Mouse (Mus musculus) CH12.LX (cell line): ENCODE data around the gene Arvcf. TPM values are rescaled to one million over a fixed set of nuclear protein-coding genes. Genes with fewer than 3 reads are reported as not detected.

ENCODE experiments used
- DNase-seq: peaks from one replicate; pipeline ENCODE4 v3.0.0-alpha.2; 2013; ENCODE audit errors: extremely low read depth
- H3K27ac ChIP-seq: 2 replicates; pipeline ENCODE4 v1.5.1; 2012; ENCODE audit warnings: low read depth, mild to moderate bottlenecking, control low read depth, moderate library complexity; ENCODE audit not compliant: insufficient read depth
- H3K27me3 ChIP-seq: replicated peaks from 2 replicates; pipeline ENCODE3; 2012; ENCODE audit warnings: inconsistent platforms
- H3K36me3 ChIP-seq, 2 experiments: replicated peaks in 1 of 2; 2 replicates each; pipeline versions ENCODE3 to v1.6.1; 2012; ENCODE audit warnings: inconsistent platforms in 1 of 2, low read length in 1 of 2, mild to moderate bottlenecking in 1 of 2, mixed read lengths in 1 of 2, moderate library complexity in 1 of 2; ENCODE audit not compliant: control insufficient read depth in 1 of 2, insufficient read depth in 1 of 2
- H3K4me1 ChIP-seq, 2 experiments: 2 replicates each; pipeline ENCODE4 v1.6.1; 2012; ENCODE audit warnings: inconsistent platforms in 1 of 2, moderate library complexity in 1 of 2; ENCODE audit not compliant: insufficient read depth in 2 of 2, control insufficient read depth in 1 of 2
- H3K4me2 ChIP-seq: 2 replicates; pipeline ENCODE4 v1.6.1; 2012; ENCODE audit warnings: low read depth, mild to moderate bottlenecking, control low read depth; ENCODE audit not compliant: poor library complexity, insufficient read depth, severe bottlenecking
- H3K4me3 ChIP-seq, 3 experiments: fragments of 150-350 bp in 1 of 3; sonication (generic) in 1 of 3; replicated peaks in 1 of 3; 2 replicates each; pipeline versions ENCODE3 to v1.5.1; 2011 to 2012; ENCODE audit warnings: low read depth in 2 of 3, low read length in 2 of 3, mild to moderate bottlenecking in 2 of 3, moderate library complexity in 2 of 3, control low read depth in 1 of 3, improper control_type of control experiment in 1 of 3, inconsistent platforms in 1 of 3, mixed read lengths in 1 of 3; ENCODE audit not compliant: poor library complexity in 1 of 3
- H3K79me2 ChIP-seq: replicated peaks from 2 replicates; pipeline ENCODE4 v1.6.1; 2012; ENCODE audit warnings: mild to moderate bottlenecking, moderate library complexity; ENCODE audit not compliant: control insufficient read depth, poor library complexity, insufficient read depth, severe bottlenecking; ENCODE audit errors: extremely low read depth
- H3K9ac ChIP-seq: 2 replicates; pipeline ENCODE4 v1.6.1; 2012; ENCODE audit warnings: low read depth, mild to moderate bottlenecking, control low read depth, moderate library complexity; ENCODE audit not compliant: insufficient read depth
- H3K9me3 ChIP-seq: replicated peaks from 2 replicates; pipeline ENCODE3; 2012; ENCODE audit warnings: low read length, inconsistent platforms, mixed read lengths
- CHD1 ChIP-seq: IDR thresholded peaks from 2 replicates; pipeline ENCODE4 v1.6.1; 2012; ENCODE audit warnings: low read depth, low read length, improper control_type of control experiment, inconsistent platforms
- CTCF ChIP-seq, 2 experiments: IDR thresholded peaks in 1 of 2; conservative IDR thresholded peaks in 1 of 2; 2 replicates each; pipeline ENCODE4 v1.5.1; 2011 to 2012; ENCODE audit warnings: low read depth in 2 of 2, low read length in 2 of 2, improper control_type of control experiment in 1 of 2, inconsistent platforms in 1 of 2, mild to moderate bottlenecking in 1 of 2, moderate library complexity in 1 of 2
- E2F4 ChIP-seq: IDR thresholded peaks from 2 replicates; pipeline ENCODE4 v1.6.1; 2011; ENCODE audit warnings: low read depth, low read length, improper control_type of control experiment; ENCODE audit not compliant: insufficient replicate concordance
- ELF1 ChIP-seq: IDR thresholded peaks from 2 replicates; pipeline ENCODE4 v1.6.1; 2014; ENCODE audit warnings: low read depth, mild to moderate bottlenecking, inconsistent platforms, low read length, improper control_type of control experiment
- ETS1 ChIP-seq: conservative IDR thresholded peaks from 2 replicates; pipeline ENCODE4 v1.6.1; 2012; ENCODE audit warnings: low read depth, mild to moderate bottlenecking, inconsistent platforms, low read length, improper control_type of control experiment, moderate library complexity
- HCFC1 ChIP-seq: IDR thresholded peaks from 2 replicates; pipeline ENCODE4 v1.6.1; 2012; ENCODE audit warnings: low read depth, mild to moderate bottlenecking, inconsistent platforms, low read length, improper control_type of control experiment
- KAT2A ChIP-seq: IDR thresholded peaks from 2 replicates; pipeline ENCODE4 v1.6.1; 2012; ENCODE audit warnings: low read length, improper control_type of control experiment, inconsistent platforms; ENCODE audit not compliant: insufficient replicate concordance
- MEF2A ChIP-seq: IDR thresholded peaks from 2 replicates; pipeline ENCODE4 v1.6.1; 2014; ENCODE audit warnings: low read depth, mild to moderate bottlenecking, inconsistent platforms, low read length, improper control_type of control experiment, borderline replicate concordance
- MYC ChIP-seq: IDR thresholded peaks from 2 replicates; pipeline ENCODE4 v1.6.1; 2011; ENCODE audit warnings: low read depth, mild to moderate bottlenecking, improper control_type of control experiment, low read length
- NELFE ChIP-seq: IDR thresholded peaks from 2 replicates; pipeline ENCODE4 v1.6.1; 2011; ENCODE audit warnings: low read depth, low read length, improper control_type of control experiment
- NRF1 ChIP-seq: IDR thresholded peaks from 2 replicates; pipeline ENCODE4 v1.6.1; 2014; ENCODE audit warnings: low read depth, mild to moderate bottlenecking, inconsistent platforms, low read length, improper control_type of control experiment, moderate library complexity
- TCF12 ChIP-seq: IDR thresholded peaks from 2 replicates; pipeline ENCODE4 v1.6.1; 2014; ENCODE audit warnings: low read depth, mild to moderate bottlenecking, inconsistent platforms, low read length, improper control_type of control experiment
- UBTF ChIP-seq: IDR thresholded peaks from 2 replicates; pipeline ENCODE4 v1.6.1; 2012; ENCODE audit warnings: low read depth, mild to moderate bottlenecking, inconsistent platforms, low read length, improper control_type of control experiment, moderate library complexity
- ZMIZ1 ChIP-seq: IDR thresholded peaks from 2 replicates; pipeline ENCODE4 v1.6.1; 2012; ENCODE audit warnings: low read depth, mild to moderate bottlenecking, inconsistent platforms, low read length, improper control_type of control experiment
- dilution Hi-C: fragments of 300-500 bp; cut with MboI; formaldehyde crosslinking; loops from 2 replicates; pipeline ENCODE4 v1.14.3; 2020; ENCODE audit warnings: low sequenced_read_pairs; ENCODE audit not compliant: extremely low pct_unique_long_range_greater_than_20kb, extremely low pct_ligation_motif_present
- in situ Hi-C: fragments of 300-500 bp; cut with MboI; formaldehyde crosslinking; loops from 3 replicates; pipeline ENCODE4 v1.14.3; 2019; ENCODE audit warnings: low sequenced_read_pairs, low pct_ligation_motif_present, low pct_unique_long_range_greater_than_20kb, mixed read lengths
- polyA plus RNA-seq: library from polyadenylated mRNA; unstranded; fragments of >175 nt; gene quantifications from 2 replicates; pipeline ENCODE4 v1.2.1, GENCODE M21; 2012; ENCODE audit warnings: low read depth; ENCODE audit not compliant: insufficient read length
- total RNA-seq, 2 experiments: library from RNA; depleted of rRNA; stranded (reverse); fragments of 300-350 nt in 1 of 2; fragments of >200 nt in 1 of 2; gene quantifications; 2 replicates each; pipeline ENCODE4 v1.2.3; 2012 to 2014

The Arvcf gene
- total and polyA plus RNA-seq, 3 experiments: 1.1 to 7.5 (median 3.9) TPM

DNA sequence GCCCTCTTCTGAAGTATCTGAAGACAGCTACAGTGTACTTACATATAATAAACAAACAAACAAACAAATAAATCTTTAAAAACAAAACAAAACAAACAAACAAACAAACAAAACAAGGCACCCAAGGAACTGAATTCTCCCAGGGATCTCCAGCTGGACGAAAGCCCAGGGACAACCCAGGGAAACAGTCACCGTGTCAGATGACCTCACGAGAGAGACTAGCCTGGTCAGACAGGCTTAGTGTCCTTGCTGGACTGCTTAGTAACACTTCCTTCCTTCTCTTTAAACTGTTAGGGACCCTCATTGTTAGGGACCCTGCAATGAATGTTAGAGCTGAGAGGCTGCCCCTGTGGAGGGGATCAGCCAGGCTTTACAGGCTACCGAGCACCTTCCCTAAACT is 10.7 kb upstream of the Arvcf start:
- Histone ChIP-seq H3K4me3 (no peak overlapping the region), H3K4me2 (no peak overlapping the region), H3K79me2 (no peaks in the 10 kb centered on the region), H3K9ac (no peak overlapping the region), H3K27me3 (no peaks in the 10 kb centered on the region), H3K27ac (no peak overlapping the region), H3K36me3 (peaks cover 4 to 18% of the 10 kb centered on the region in 2 experiments), H3K9me3 (no peaks in the 10 kb centered on the region), H3K4me1 (peaks cover 0 to 4% of the 10 kb centered on the region in 2 experiments; a peak in 1 of 4 replicates)
- dilution Hi-C loops (no loop called here), in situ Hi-C loops (no loop called here)
- TF ChIP-seq NRF1 (no peak), UBTF (no peak), TCF12 (no peak), MEF2A (no peak), CTCF (conservative IDR thresholded peaks at IDR 0.05 in 1 of 2, IDR thresholded peaks at IDR 0.05 in 1 of 2; ENCODE audit: low read depth in 2 of 2, low read length in 2 of 2) (no peak), HCFC1 (no peak)
- no peak for DNase-seq

DNA sequence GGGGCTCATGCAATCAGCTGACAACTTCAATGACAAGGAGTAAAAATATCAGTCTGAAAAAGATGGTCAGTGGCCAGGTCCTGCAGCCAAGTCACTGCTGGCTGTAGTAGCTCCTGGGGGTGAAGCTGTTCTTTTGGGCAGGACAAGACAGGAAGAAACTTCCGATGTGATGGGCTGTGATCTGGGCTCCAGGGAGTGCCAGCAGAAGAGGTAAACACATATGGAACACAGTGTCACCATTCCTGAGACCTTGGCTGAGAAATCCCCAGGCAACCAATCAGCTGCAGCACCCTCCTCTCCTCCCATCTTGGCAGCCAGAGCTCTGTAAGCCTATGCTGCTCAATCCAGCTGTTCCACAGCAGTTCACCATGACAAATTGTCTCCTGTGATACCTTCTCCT is 8.1 kb upstream of the Arvcf start:
- no peaks in the 10 kb centered on the region for H3K79me2 ChIP-seq
- TF ChIP-seq NRF1 (no peak), ZMIZ1 (no peak), ELF1 (no peak)
- H3K9me3 ChIP-seq: no peaks in the 10 kb centered on the region
- H3K4me1 ChIP-seq: peaks cover 9 to 19% of the 10 kb centered on the region in 2 experiments
- dilution Hi-C loops: no loop called here
- H3K36me3 ChIP-seq: peaks cover 4 to 16% of the 10 kb centered on the region in 2 experiments
- in situ Hi-C loops: no loop called here
- H3K4me3 ChIP-seq: no peak overlapping the region
- H3K4me2 ChIP-seq: no peak overlapping the region
- no peak overlapping the region for H3K9ac ChIP-seq
- peaks cover 5% of the 10 kb centered on the region for H3K27me3 ChIP-seq
- no peak for DNase-seq
- no peak overlapping the region for H3K27ac ChIP-seq

DNA sequence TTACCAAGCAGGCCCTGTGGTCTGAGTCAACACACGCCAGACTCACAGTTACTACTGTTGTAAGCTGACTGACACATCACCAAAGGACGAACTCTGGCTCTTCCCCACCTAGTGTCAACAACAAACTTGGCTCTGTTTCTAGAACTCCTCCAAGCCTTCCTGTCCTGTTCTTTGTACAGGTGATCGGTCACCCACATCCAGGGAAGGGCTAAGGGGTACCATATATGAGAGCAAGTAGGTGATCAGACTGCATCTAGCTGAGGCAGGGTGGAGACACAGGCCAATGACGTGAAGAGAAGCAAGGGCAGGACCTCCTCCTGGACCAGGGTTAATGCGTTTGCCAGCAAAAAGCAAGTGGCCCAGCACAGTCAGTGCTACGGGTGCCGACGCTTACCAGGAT is 6.4 kb upstream of the Arvcf start:
- H3K27ac ChIP-seq: no peak overlapping the region
- H3K27me3 ChIP-seq: peaks cover 11% of the 10 kb centered on the region
- no peaks in the 10 kb centered on the region for H3K79me2 ChIP-seq
- H3K9ac ChIP-seq: no peak overlapping the region
- H3K4me2 ChIP-seq: no peak overlapping the region
- no peak overlapping the region for H3K4me3 ChIP-seq
- dilution Hi-C loops: no loop called here
- no peak for DNase-seq
- H3K4me1 ChIP-seq: peaks cover 9 to 24% of the 10 kb centered on the region in 2 experiments
- TF ChIP-seq E2F4: no peak
- no peak for TF ChIP-seq CHD1
- TF ChIP-seq NELFE: no peak
- TF ChIP-seq MEF2A: no peak
- no peak for TF ChIP-seq KAT2A
- TF ChIP-seq ETS1: no peak
- no peak for TF ChIP-seq MYC
- TF ChIP-seq, all 38 proteins: peak for 0
- in situ Hi-C loops: no loop called here
- H3K36me3 ChIP-seq: peaks cover 4 to 12% of the 10 kb centered on the region in 2 experiments
- H3K9me3 ChIP-seq: no peaks in the 10 kb centered on the region
